Mouse (Mus musculus) G1E-ER4 (cell line): ENCODE results near the gene Nrros. TPM values are rescaled to one million over a fixed set of nuclear protein-coding genes. Genes with fewer than 3 reads are reported as not detected.

ENCODE experiments used
- GATA1 ChIP-seq: IDR thresholded peaks from one replicate; pipeline ENCODE4 v1.8.0; 2012; ENCODE audit warnings: low read length, inconsistent platforms
- polyA plus RNA-seq: library from polyadenylated mRNA; stranded (reverse); fragments of >175 nt; gene quantifications from 2 replicates; pipeline ENCODE4 v1.2.3, GENCODE M21; 2012

The Nrros gene
- 70.3 and 74.8 TPM in 2 replicates for polyA plus RNA-seq

DNA sequence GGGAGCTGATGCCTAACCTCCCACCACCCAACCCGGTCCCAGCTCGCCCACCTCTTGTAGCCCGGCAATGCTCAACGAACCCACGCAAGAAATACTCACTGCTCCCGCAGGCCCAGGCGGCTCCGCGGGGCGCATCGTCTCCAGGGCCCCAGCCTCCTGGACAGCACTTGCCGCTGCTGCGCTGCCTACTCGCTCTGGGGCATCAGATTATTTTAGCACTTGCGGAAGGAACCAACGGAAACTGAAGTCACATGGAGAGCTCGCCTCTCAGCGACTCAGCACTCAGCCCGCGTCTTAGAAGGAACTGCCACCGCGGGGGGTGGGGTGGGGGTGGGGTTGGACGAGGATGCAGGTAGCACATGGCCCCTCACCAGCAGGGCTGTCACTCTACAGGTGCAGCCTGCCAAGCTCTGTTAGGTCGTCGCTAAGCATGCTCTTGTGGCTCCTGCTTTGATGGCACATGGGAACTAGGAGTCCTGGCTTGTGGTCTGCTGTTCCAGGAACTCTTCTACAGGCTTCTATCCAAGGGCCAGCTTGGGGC lies at the start of gene Nrros:
Gene Nrros (minus strand): TSS at position 314 of the 541 bp plus-strand sequence.
- TF ChIP-seq GATA1, result no peak

GRCm38 (mm10) chr16:32214804-32215576 lies 49.6 kb upstream of the Nrros start:
- no peak for TF ChIP-seq GATA1

DNA sequence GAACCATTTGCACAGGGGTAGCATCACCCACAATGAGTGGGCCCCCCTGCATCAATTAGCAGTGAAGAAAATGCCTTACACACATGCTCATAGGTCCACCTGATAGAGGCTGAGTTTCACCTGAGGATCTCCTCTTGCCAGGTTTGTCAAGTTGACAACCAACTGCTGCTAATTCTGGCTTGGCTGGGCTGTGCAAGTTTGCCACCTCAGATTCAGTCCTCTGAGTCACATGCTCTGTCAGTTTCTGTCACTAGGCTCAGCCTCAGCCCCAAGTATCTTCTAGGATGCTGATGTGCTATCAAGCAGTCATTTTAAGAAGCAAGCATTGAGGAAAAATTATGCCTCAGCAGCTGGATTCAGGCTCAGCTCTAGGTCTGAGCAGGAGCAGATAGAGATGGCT lies 48.8 kb upstream of the Nrros start:
- TF ChIP-seq GATA1, result no peak

- no peak for TF ChIP-seq GATA1
These were observed 39.5 kb upstream of the Nrros start for GRCm38 (mm10) chr16:32204902-32205301.

DNA sequence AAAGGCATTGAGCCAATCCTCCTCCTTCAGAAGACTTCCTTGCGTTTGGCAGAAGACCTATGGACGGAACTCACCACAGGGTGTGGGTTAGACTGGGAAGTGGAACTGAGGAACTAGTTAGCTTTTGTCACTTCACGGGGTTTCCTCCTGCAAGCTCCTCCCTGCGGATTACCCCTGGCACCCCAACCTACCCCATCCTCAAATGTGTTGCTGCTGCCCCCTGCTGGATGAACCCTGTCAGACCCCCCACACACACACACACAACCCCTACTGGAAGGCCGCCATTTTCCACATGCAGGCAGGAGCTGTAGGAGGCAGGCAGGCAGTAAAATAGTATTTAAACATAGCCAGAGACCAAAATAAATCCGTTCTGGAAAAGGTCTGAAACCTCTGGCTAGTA lies 37.3 kb upstream of the Nrros start:
- TF ChIP-seq GATA1, result no peak

- TF ChIP-seq GATA1, result no peak
These were observed 35.6 kb upstream of the Nrros start for GRCm38 (mm10) chr16:32201004-32201325.

- no peak for TF ChIP-seq GATA1
These were observed 35.0 kb upstream of the Nrros start for GRCm38 (mm10) chr16:32200256-32201003.

DNA sequence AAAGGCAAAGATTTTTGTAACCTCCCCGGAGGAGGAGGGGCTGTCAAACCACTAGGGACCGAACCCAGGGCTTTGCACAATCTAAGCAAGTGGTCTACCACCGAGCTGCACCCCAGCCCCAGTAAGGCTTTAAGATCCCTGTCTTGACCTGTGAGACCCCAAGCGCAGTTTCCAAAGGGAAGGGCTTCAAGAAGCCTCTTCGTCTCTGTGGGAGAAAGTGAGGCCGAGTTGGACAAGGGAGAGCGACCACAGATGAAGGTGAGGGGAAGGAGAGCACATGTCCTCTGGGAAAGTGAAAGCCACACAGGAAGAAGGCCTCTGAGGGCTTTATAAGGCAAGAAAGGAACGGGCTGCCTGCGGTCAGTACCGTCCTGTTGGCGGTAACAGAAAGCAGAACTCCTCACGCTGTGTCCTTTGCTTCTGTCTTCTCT lies 24.6 kb upstream of the Nrros start:
- no peak for TF ChIP-seq GATA1

- no peak for TF ChIP-seq GATA1
These were observed 23.7 kb upstream of the Nrros start for GRCm38 (mm10) chr16:32189109-32189508.

DNA sequence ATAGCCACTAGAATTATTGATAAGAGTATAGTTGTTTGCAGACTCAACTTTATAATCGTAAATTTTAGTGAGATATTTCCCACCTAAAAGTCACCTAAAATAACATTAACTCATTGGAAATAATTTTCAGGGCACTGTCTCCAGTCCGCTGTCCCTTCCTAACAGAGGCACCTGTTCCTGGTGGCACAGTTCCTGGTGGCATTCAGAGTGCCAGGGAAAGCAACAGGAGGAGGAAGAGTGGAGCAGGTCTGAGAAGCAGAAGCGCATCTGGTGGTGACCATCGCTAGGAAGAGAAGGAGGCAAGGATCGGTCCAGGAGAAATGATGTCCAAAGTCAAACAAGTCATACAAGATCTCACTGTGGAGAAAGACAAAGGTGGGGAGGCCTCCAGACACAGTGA lies 20.7 kb upstream of the Nrros start:
- no peak for TF ChIP-seq GATA1

DNA sequence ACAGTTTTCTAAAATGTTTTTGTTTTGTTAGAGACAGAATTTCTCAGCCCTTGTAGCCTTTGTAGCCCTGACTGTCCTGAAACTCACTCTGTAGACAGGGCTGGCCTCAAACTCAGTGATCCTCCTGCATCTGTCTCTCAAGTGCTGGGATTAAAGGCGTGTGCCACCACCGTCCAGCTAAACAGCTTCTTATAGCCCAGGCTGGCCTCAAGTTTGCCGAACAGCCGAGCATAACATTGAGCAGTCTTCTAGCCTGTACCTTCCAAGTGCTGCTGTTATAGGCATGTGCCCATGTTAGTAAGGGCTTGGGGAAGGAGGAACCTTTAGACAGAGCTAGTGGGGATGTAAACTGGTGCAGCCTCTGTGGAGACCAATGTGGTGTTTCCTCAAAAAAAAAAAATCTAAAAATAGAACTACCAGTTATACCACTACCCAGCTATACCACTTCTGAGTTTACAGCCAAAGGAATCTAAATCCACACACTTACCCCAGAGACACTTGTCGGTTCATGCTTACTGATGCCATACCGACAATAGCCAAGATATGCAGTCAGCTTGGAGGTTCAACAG lies 14.0 kb upstream of the Nrros start, which contains the start of gene Bex6:
Gene Bex6 (plus strand): TSS at position 491 of the 569 bp plus-strand sequence.
- no peak for TF ChIP-seq GATA1

- no peak for TF ChIP-seq GATA1
These were observed 11.7 kb upstream of the Nrros start for GRCm38 (mm10) chr16:32176896-32177686.

DNA sequence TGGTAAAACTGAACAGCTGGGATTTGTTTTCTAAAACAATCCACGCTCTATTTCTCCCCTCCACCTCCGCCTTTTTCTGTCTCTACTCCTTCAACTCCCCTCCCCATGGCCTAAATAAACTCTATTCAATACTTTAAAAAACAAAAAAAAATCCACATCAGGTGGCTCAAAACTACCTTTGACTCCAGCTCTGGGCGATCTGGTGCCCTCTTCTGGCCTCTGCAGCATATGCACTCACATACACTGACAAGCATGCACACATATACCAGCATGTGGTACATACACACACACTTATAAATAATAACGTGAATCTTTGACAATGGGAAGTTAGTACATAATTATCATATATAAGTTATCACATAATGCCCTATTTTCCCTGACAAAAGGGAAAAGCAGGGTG lies 9.6 kb upstream of the Nrros start:
- TF ChIP-seq GATA1, result no peak

GRCm38 (mm10) chr16:32174340-32175005 lies 9.1 kb upstream of the Nrros start:
- no peak for TF ChIP-seq GATA1

DNA sequence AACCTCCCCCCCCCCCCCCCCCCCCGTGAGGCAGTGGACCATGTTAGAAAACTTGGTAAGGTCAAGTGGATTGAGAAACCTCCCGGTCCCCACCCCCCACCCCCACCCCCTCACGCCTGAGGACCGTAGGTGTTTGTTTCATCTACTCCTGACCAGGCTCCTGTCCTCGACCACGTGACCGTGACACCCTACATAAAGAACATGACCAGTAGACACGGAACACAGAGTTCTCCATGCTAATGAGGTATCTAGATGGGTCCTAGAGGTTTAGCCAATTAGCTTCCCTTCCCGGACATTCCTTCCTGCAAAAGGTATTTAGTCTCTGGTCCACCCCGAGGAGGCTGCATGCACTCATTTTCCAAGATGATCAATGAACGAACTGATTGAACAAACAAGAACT lies 8.0 kb upstream of the Nrros start:
- TF ChIP-seq GATA1, result no peak
